Comparison of ENCODE assay signal across 9 mouse cellular contexts in genomic region chr7:142430160-142430678, GRCm38 (mm10). TPM values are rescaled to one million over a fixed set of nuclear protein-coding genes. Genes with fewer than 3 reads are reported as not detected.
DNase-seq lines count a peak whose midpoint lies in the region; ATAC-seq and TF ChIP-seq lines count a peak whose summit lies in the region.
"Had no signal": no experiment of that assay in that cellular context is flagged by ENCODE, and none has a peak within 500 bp of the region (broad histone marks: within the 10 kb centered on the region; RNA-seq: fewer than 3 reads in every experiment).

No protein-coding gene starts in this region.

- H3K36me3 ChIP-seq in heart, adult 2 months (ENCODE audit: control insufficient read depth, insufficient read depth, low read length): no peaks in the 10 kb centered on the region
- H3K36me3 ChIP-seq in heart, embryonic 12.5 days: no peaks in the 10 kb centered on the region
- no peaks in the 10 kb centered on the region for H3K36me3 ChIP-seq in neural tube, embryonic 12.5 days

- intact Hi-C loops in heart, adult 2 months (cut with DNase I): loop anchor here (5.0 kb wide), 1 partner anchor 247 kb away; no protein-coding TSS in a partner anchor
- intact Hi-C loops in left cerebral cortex, postnatal 36 days (cut with DNase I): no loop called here

- peak; percentile 40 to 42 for DNase-seq in heart, adult 18-20 months
- no peak for DNase-seq in heart, adult 2 months
- peak; percentile 41 for DNase-seq in brain, adult 2 months (ENCODE audit: low read depth, low spot score)
- DNase-seq in left cerebral cortex, postnatal 36 days (ENCODE audit: low spot score in 2 of 2): peak; percentile 24 to 36
- no peak for DNase-seq in spleen, postnatal 10 days (ENCODE audit: low spot score in 2 of 2)
- DNase-seq in ovary, postnatal 36 days (ENCODE audit: low spot score): no peak

- TF ChIP-seq CTCF in heart, adult 2 months (IDR thresholded peaks at IDR 0.05): no peak

- 33% methylated on average over 12 of the region's 12 CpGs for WGBS in heart, adult 2 months
- WGBS in heart, embryonic 12.5 days: 45% methylated on average over 12 of the region's 12 CpGs
- 55% methylated on average over 12 of the region's 12 CpGs for WGBS in neural tube, embryonic 12.5 days

- H3K9me3 ChIP-seq in heart, embryonic 12.5 days (replicated peaks): no peaks in the 10 kb centered on the region
- no peaks in the 10 kb centered on the region for H3K9me3 ChIP-seq in neural tube, embryonic 12.5 days

- no peak overlapping the region for H3K27ac ChIP-seq in heart, adult 2 months
- peak overlapping the region; percentile 60 for H3K27ac ChIP-seq in heart, embryonic 12.5 days (ENCODE audit: poor library complexity, severe bottlenecking)
- H3K27ac ChIP-seq in neural tube, embryonic 12.5 days: no peak overlapping the region

- no peak overlapping the region for H3K4me3 ChIP-seq in heart, adult 2 months
- H3K4me3 ChIP-seq in heart, embryonic 12.5 days: no peak overlapping the region
- no peak overlapping the region for H3K4me3 ChIP-seq in neural tube, embryonic 12.5 days

- TF ChIP-seq POLR2A in heart, adult 2 months (IDR thresholded peaks at IDR 0.05; ENCODE audit: insufficient read depth, low read depth, low read length): no peak

- H3K4me1 ChIP-seq in heart, adult 2 months (ENCODE audit: control insufficient read depth, insufficient read depth, low read length): peaks cover under 1% of the 10 kb centered on the region; the same call in 1 of the 2 replicates
- peaks cover 43% of the 10 kb centered on the region for H3K4me1 ChIP-seq in heart, embryonic 12.5 days (replicated peaks)
- peaks cover 19% of the 10 kb centered on the region for H3K4me1 ChIP-seq in neural tube, embryonic 12.5 days

- ATAC-seq in heart, embryonic 12.5 days (ENCODE audit: insufficient number of reproducible peaks, low FRiP score): peak; percentile 26; the same call in 1 of the 2 replicates
- peak; percentile 79 for ATAC-seq in neural tube, embryonic 12.5 days (ENCODE audit: low FRiP score, low read depth)
- ATAC-seq: Patski had no signal

- no peaks in the 10 kb centered on the region for H3K27me3 ChIP-seq in heart, adult 2 months (ENCODE audit: control insufficient read depth, insufficient read depth, low read length)
- no peaks in the 10 kb centered on the region for H3K27me3 ChIP-seq in heart, embryonic 12.5 days (replicated peaks)
- 0 out of 2 replicates have a peak, but pooled peaks cover 4% of the 10 kb centered on the region for H3K27me3 ChIP-seq in neural tube, embryonic 12.5 days (replicated peaks)
- H3K27me3 ChIP-seq: Patski had no signal

- H3K9ac ChIP-seq in heart, adult 2 months (ENCODE audit: low read depth, low read length): no peak overlapping the region
- H3K9ac ChIP-seq in heart, embryonic 12.5 days: no peak overlapping the region
- H3K9ac ChIP-seq in neural tube, embryonic 12.5 days: no peak overlapping the region

- H3K79me2 ChIP-seq in heart, adult 2 months (replicated peaks; ENCODE audit: control insufficient read depth, insufficient read depth, low read length): no peaks in the 10 kb centered on the region

- TF ChIP-seq EP300 in heart, adult 2 months (IDR thresholded peaks at IDR 0.05; ENCODE audit: insufficient read depth, low read depth, low read length): no peak

- no peak overlapping the region for H3K4me2 ChIP-seq in heart, embryonic 12.5 days
- H3K4me2 ChIP-seq in neural tube, embryonic 12.5 days (replicated peaks): no peak overlapping the region

RNA-seq across cellular contexts. Expression of gene Syt8, which starts 4.4 kb away (rescaled TPM):
- not detected for total RNA-seq in heart, adult 18-20 months (2021)
- not detected for total RNA-seq in heart, adult 2 months (2021)
- polyA plus RNA-seq in heart, adult 2 months (2012; rRNA removed): not detected in 2 replicates
- polyA plus RNA-seq in heart, embryonic 12.5 days (2016; fragmentation: Nextera tagmentation; extraction: Ambion mirVana): 0.28 and 0.57 TPM in 2 replicates
- total RNA-seq in left cerebral cortex, postnatal 36 days (2021): not detected
- polyA plus RNA-seq in neural tube, embryonic 12.5 days (2016; fragmentation: Nextera tagmentation; extraction: Ambion mirVana): 0.43 TPM in 1 of 2 replicates, not detected in the other

RNA-seq across cellular contexts. Expression of gene Tnni2, which starts 11.4 kb away (rescaled TPM):
- 1 to 10 TPM; 1.8 to 2.6 TPM for total RNA-seq in heart, adult 18-20 months (2021)
- 1 to 10 TPM; 2.7 to 3.0 TPM for total RNA-seq in heart, adult 2 months (2021)
- 5.9 and 7.5 TPM in 2 replicates for polyA plus RNA-seq in heart, adult 2 months (2012; rRNA removed)
- polyA plus RNA-seq in heart, embryonic 12.5 days (2016; fragmentation: Nextera tagmentation; extraction: Ambion mirVana): 50.6 and 53.5 TPM in 2 replicates
- total RNA-seq in left cerebral cortex, postnatal 36 days (2021): under 1 TPM in 1 of 2 experiments, not detected in 1; 0.69 TPM
- polyA plus RNA-seq in neural tube, embryonic 12.5 days (2016; fragmentation: Nextera tagmentation; extraction: Ambion mirVana): 3.3 and 4.6 TPM in 2 replicates

RNA-seq across cellular contexts. Expression of gene Lsp1, which starts 30.4 kb away (rescaled TPM):
- total RNA-seq in heart, adult 18-20 months (2021): 10 to 100 TPM; 24.7 to 33.1 TPM
- 10 to 100 TPM; 28.4 to 35.0 TPM for total RNA-seq in heart, adult 2 months (2021)
- 96.6 and 107 TPM in 2 replicates for polyA plus RNA-seq in heart, adult 2 months (2012; rRNA removed)
- 33.4 and 38.4 TPM in 2 replicates for polyA plus RNA-seq in heart, embryonic 12.5 days (2016; fragmentation: Nextera tagmentation; extraction: Ambion mirVana)
- 1 to 10 TPM; 8.1 to 8.7 TPM for total RNA-seq in left cerebral cortex, postnatal 36 days (2021)
- 15.6 and 18.4 TPM in 2 replicates for polyA plus RNA-seq in neural tube, embryonic 12.5 days (2016; fragmentation: Nextera tagmentation; extraction: Ambion mirVana)

RNA-seq across cellular contexts. Expression of gene Ctsd, which starts 42.4 kb away (rescaled TPM):
- 1,000 to 10,000 TPM in 1 of 2 experiments, 100 to 1,000 TPM in 1; 997 to 1,066 TPM for total RNA-seq in heart, adult 18-20 months (2021)
- 100 to 1,000 TPM; 883 to 991 TPM for total RNA-seq in heart, adult 2 months (2021)
- 1,120 and 1,462 TPM in 2 replicates for polyA plus RNA-seq in heart, adult 2 months (2012; rRNA removed)
- polyA plus RNA-seq in heart, embryonic 12.5 days (2016; fragmentation: Nextera tagmentation; extraction: Ambion mirVana): 431 and 436 TPM in 2 replicates
- total RNA-seq in left cerebral cortex, postnatal 36 days (2021): 100 to 1,000 TPM; 297 to 348 TPM
- 200 and 207 TPM in 2 replicates for polyA plus RNA-seq in neural tube, embryonic 12.5 days (2016; fragmentation: Nextera tagmentation; extraction: Ambion mirVana)

RNA-seq across cellular contexts. Expression of gene Gm49369, which starts 47.8 kb away (rescaled TPM):
- 1 to 10 TPM; 2.1 to 2.2 TPM for total RNA-seq in heart, adult 18-20 months (2021)
- 1 to 10 TPM; 3.5 to 4.9 TPM for total RNA-seq in heart, adult 2 months (2021)
- polyA plus RNA-seq in heart, adult 2 months (2012; rRNA removed): 0.23 TPM in 1 of 2 replicates, not detected in the other
- 3.0 TPM in 1 of 2 replicates, not detected in the other for polyA plus RNA-seq in heart, embryonic 12.5 days (2016; fragmentation: Nextera tagmentation; extraction: Ambion mirVana)
- total RNA-seq in left cerebral cortex, postnatal 36 days (2021): 1 to 10 TPM in 1 of 2 experiments, not detected in 1; 4.6 TPM
- polyA plus RNA-seq in neural tube, embryonic 12.5 days (2016; fragmentation: Nextera tagmentation; extraction: Ambion mirVana): 0.90 and 1.5 TPM in 2 replicates

Comparison
In these comparisons a context has a peak if more than half of its experiments do, and no peak if none do; other contexts are left out.
1. DNase-seq: peak in heart, adult 18-20 months (2 of 2), brain, adult 2 months (single experiment) and left cerebral cortex, postnatal 36 days (2 of 2); none in heart, adult 2 months (0 of 2), spleen, postnatal 10 days (0 of 2) and ovary, postnatal 36 days (single experiment).